Mouse (Mus musculus) right cerebral cortex, postnatal 4 days (tissue): Measurements from ENCODE around the gene Sp1.

Experiments used
- DNase-seq: peaks from one replicate; pipeline ENCODE4 v3.0.0-alpha.2; 2022

Gene Sp1

DNA sequence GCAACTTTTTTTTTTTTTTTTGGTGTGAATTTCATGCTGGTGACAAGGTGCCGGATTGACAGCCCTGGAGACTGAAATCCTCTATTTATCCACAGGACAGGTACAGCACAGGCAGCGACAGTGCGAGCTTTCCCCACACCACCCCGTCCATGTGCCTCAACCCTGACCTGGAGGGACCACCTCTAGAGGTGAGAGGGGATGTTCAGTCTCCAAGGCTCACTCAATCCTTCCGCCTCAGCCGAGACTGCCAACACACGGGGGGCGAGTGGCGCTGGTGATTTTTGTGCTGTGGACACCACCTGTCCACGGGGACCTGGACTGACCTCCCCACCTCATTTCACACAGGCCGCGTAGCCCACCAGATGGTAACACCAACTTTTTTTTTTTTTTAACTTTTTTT lies 79.9 kb downstream of the Sp1 start:
- DNase-seq: no peak
